Mouse (Mus musculus) hindlimb bud, embryonic 11.5 days (tissue): ENCODE measurements around the gene Zkscan7.
"Not testable (repeated sequence)": the region's sequence is repeated elsewhere in the genome, so short reads cannot be mapped to it uniquely, and the experiment has no call there.

Experiments used
- DNase-seq: peaks from one replicate; pipeline ENCODE4 v3.0.0-alpha.2; 2012; ENCODE audit warnings: low read depth, low spot score; ENCODE audit errors: extremely low spot score

Zkscan7 gene

DNA sequence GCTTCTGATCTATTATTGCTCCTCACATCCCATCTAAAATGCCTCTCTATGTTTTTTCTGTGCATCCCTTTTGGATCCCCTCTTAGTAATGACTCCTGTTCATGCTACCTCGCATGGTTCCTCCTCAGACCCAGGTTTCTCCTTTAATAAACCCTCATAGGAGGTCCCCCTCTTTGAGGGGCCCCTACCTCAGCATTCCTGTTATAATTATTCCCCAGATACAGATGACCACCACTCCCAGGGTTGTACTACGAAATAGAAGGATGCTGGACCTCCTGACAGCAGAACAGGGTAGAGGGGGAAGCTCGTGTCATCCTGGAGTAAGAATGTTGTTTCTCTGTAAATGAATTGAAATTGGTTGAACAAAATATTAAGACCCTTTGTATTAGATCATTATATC, at the start of gene Zkscan7:
Gene Zkscan7 (plus strand): TSS at position 301 of the 400 bp plus-strand sequence.
- DNase-seq: no peak

DNA sequence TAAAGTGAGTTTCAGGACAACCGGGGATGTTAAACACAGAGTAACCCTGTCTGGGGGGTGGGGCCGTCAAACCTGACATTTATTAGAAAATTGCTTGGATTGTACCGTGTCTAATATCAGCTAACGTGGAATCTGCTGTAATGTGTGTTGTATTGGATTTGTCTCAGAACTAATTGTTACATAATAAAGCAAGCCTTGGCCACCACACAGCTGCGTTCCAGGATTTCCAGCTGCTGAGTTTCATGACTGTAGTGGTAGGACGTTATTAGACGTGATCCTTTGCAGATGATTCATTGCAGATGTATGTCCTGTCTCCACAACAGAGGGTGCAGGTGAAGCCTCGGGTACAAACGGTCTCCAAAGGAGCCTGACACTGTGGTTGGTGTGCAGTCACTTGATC, 49.4 kb upstream of the Zkscan7 start:
- DNase-seq: no peak

DNA sequence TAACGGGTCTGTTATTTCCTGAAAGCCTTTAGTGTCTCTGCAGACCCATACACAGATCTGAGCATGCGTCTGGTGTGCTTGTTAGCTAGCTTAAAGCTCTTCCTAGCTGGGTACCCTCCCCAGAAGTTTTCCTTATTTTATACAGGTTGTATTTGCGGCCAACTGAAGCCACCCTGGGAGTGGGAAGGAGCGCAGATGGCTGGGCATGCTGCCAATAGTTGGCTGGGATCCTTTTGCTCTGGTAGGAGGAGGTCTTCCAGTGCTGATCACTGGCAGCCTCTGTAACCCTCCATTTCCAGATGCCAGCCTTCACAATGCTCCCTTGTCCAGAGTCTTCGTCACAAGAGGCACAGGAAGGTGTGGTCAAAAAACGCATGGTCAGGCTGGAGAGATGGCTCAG, 48.7 kb upstream of the Zkscan7 start:
- no peak for DNase-seq

DNA sequence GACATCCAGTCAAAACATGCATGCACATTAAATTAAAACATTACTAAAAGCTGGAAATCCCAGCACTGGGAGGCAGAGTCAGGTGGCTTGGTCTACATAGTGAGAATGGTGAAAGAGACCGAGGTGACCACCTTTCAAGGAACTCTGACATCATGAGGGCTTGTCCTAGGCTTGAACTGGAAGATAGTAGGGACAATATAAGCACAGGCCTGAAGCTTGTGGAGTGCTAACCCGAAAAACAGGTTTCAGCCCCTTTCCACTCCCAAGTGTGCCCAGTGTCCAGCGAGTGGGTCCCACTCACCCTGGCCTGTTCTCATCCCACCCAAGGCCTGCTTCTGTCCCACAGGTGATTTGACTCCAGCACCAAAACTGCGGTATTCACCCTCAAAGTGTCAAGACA, 48.3 kb upstream of the Zkscan7 start:
- DNase-seq: no peak

DNA sequence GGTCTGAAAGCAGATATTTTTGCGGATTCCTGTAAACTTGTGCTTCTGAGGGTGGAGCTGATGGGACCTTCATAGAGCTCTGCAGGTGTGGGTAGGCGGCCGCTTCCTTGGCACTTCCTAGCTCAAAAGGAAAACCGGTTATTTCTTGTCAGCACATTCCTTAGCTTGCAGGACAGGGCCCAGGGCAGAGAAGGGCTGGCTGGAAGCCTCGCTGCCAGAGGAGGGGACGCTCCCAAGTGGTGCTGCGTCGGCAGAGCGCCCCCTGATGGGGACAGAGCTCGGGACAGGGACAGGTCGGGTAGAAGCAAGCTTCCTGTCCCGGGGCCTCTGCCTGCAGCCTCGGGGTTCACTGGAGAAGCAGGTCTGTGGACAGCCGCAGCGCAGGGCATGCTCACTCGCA, 47.8 kb upstream of the Zkscan7 start:
- peak; percentile 1 for DNase-seq

DNA sequence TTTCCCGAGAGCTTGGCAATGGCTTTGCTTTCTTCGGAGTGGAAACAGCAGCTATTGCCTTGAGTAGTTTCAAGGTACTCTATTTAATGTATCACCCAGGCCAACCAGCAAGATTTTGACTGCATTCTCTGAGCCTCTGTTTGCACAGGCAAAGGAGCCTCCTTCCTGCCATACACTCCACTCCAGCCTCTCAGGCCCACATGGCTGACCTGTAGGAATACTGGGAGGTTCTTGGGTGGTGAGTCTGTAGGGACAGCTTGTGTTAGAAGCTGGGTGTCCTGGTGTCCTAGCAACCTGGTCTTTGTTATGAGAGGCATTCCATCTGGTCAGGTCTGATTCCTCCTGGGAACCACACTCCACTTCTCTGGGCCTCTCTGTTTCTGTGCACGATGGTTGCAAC, 41.7 kb upstream of the Zkscan7 start, which contains the start of gene Gm35549:
Gene Gm35549 (minus strand): TSS at position 276 of the 400 bp plus-strand sequence.
- no peak for DNase-seq

DNA sequence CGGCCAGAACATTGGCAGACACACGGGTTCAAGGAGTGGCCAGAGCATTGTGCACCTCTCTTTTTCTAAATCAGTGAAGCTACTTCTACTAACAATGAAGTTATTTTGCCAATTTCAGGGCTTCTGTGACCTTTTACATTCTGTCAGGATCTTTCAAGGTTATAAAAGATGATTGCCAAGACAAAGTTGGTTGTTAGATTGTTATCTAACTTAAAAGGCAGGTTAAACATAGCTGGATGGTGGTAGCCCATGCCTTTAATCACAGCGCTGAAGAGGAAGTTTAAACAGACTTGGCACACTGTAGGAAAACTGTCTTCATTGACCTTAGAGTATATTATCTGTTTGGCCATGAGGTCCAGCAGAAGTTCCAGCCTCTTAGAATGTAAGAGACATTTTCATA, 39.9 kb upstream of the Zkscan7 start:
- no peak for DNase-seq

DNA sequence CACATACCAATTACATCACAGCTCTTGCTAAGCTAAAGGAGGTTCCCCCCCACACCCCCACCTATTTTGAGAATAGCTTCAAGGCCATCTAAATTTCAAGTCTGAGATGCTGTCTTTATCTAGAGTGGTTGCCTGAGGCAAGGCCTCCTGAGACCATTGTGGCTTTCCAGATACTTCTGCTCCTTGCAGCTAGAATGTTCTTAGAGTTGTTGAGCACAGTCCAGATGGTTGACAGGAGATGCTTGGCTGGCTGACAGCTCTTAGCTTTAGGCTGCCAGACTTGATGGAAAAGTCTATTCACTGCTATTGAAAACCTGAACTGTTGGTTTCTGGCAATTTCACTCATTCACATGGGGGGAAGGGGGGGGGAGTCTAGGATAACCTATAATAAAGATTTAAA, 39.3 kb upstream of the Zkscan7 start:
- DNase-seq: no peak

DNA sequence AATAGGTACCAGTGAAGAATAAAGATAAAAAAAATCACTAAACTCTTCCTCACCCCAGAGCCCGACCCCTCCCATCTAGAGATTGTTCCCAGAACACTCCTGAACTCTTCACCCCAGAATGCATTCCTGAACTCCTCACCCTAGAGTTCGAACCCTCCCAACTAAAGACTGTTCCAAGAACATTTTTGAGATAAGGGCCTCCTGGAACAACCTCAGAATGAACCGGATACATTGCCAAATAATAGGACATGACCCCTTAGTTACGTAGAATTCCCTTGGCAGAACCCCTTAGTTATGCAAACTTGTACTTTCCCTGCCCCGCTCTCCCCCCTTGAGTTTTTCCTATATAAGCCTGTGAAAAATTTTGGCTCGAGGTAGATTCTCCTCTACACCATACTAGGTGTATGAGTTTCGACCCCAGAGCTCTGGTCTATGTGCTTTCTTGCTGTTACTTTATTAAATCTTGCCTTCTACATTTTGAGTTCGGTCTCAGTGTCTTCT, 37.6 kb upstream of the Zkscan7 start:
- not testable (repeated sequence) for DNase-seq

DNA sequence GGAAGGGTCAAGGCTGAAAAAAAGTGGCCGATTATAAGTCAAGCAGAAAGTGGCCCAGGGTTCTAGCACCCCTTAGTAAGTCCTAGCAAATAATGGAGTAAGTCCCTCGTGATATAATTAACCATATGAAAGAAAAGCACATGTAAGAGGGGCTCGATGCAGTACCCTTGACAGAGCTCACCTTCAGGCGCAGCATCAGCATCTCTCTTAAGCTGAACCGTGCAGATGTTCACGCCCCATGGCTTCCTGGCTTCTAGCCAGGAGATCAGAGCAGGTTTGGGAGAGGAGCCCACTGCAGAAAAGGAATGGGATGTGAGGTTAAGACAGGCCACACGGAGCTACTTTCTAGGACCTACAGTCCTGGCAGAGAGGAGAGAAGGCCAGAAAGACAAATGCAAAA, 31.0 kb upstream of the Zkscan7 start:
- DNase-seq: no peak

DNA sequence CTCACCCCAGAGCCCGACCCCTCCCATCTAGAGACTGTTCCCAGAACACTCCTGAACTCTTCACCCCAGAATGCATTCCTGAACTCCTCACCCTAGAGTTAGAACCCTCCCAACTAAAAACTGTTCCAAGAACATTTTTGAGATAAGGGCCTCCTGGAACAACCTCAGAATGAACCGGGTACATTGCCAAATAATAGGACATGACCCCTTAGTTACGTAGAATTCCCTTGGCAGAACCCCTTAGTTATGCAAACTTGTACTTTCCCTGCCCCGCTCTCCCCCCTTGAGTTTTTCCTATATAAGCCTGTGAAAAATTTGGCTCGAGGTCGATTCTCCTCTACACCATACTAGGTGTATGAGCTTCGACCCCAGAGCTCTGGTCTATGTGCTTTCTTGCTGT, 30.3 kb upstream of the Zkscan7 start:
- not testable (repeated sequence) for DNase-seq

DNA sequence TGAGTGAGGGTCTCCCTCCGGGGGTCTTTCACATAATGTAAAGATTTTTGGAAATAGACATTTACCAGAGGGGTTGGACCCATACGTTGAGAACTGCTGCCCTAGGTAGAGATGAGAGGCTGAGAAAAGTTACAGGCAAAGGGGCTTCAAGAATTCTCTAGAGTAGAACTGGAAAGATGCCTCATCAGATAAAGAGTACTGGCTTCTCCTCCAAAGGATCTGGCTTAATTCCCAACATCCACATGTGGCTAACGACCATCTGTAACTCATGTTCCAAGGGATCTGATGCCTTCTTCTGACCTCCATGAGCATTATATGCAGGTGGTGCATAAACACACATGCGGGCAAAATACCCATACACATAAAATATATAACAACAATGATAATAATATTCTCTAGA, 29.9 kb upstream of the Zkscan7 start:
- no peak for DNase-seq

DNA sequence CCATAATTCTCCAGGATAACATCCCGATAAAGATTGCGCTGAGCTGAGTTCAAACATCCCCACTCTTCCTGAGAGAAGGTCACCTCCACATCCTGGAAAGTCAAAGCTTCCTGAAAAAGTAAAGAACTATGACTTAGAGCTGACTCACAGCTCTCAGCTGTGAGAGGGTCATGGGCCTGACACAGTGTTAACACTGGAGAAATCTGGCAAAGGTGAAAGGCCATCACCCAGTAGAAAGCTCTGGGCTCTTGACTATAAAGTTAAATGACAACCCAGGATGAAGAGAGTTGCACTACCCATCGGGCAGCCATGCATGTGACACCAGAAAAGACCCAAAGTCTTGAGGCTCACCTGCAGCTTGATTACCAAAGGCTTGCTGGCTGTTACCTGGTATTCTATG, 28.8 kb upstream of the Zkscan7 start:
- DNase-seq: no peak

DNA sequence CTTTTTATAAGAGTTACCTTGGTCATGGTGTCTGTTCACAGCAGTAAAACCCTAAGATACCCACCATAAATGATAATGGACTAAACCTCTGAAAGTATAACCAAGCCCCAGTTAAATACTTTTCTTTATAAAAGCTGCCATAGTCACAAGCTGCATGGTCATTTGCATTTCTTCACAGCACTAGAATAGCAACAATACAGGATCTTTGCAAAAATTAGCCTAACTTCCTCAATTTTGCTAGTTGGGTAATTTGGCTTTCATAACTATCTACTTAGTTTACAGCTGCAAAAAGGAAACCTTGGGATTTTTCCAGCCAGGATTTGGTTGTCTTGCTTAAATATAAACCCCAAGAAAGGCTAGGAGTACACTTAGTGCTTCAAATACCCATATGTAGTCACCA, 24.7 kb upstream of the Zkscan7 start:
- no peak for DNase-seq

DNA sequence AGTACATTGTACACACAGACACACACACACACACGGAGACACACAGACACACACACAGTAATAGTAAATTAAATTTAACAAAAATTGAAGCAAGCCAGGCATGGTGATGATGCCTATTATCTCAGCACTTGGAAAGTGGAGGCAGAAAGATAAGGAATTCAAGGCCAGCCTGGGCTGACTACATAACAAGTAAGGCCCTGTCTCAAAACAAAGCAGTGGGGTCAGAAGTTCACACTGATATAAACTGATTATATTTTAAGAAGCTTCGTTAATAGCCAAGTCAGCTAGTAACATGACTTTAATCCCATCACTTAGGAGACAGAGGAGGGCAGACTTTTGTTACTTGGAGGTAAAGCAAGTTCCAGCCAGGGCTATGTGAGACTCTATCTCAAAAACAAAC, 21.8 kb upstream of the Zkscan7 start:
- DNase-seq: no peak

DNA sequence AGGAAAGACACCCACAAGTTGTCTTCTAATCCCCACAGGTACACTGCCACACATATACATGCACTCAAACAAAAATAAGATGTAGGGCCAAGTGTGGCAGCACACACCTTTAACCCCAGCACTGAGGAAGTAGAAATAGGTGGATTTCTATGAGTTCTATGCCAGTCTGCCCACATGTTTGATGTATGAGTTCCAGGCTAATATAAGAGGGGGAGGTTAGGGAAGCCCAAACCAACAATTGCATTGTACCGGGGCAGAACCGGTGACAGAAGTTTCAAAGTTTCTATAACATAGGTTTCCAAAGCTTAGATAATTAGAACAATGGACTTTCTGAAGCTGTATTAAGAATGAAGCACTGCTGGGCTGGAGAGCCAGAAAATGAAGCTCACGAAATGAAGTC, 20.6 kb upstream of the Zkscan7 start:
- DNase-seq: no peak

DNA sequence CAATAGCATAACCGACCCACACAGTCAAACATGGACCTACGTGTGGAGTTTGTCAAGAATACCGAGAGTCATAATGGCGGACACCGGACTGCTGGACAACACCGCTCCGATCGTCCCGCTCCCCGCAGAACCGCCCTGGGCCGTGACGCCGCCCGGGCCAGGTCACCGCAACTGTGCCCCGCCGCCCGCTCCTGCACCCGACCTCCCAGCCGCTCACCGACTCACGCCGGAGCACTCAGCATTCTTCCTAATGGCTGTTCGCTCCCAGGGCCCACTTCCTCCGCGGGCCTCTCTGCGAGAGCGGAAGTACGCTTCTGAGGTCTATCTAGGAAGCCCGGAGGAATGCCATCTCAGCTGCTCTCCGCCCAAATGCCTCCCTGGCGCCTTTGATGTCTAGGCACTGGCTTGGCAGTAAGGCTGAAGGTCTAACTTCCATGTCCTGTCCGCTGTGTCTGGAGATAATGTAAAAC, 19.8 kb upstream of the Zkscan7 start, which contains the start of gene Zfp445:
Gene Zfp445 (minus strand): TSS at position 310 of the 470 bp plus-strand sequence.
- peak; percentile 74 for DNase-seq

DNA sequence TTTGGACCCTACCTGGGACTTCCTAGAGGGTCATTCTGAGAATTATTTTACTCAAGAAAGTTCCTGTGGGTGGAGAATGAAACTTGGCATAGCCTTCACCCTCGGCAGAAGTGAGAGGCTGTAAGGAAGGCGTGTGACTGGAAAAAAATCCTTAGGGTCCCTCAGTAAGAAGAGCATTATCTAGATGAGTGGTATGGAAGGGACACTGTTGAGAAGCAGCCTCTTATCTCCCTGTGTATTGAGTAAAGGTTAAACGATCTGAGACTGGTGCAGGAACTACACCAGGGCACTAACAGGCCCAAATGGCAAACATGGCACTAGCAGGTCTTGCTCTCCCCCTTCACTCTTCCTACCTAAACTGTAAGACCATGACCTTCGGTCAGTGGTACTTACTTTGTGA, 19.3 kb upstream of the Zkscan7 start:
- DNase-seq: no peak

DNA sequence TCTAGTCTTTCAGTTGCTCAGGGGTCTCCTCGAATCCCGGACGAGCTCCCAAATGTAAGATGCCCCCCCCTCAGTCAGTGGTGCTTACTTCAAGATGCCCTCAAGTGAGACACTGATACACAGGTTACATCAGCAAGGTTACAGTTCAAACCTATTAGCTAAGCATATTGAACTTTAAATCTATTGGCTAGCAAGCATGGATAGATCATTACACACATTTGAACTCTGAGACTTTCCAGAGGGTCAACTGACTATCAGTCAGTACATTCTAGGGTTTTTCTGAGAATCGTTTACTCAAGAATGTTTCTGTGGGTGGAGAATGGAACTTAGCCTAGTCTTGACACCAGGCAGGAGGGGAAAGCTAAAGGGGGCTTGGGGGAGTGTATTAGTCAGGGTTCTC, 12.9 kb upstream of the Zkscan7 start:
- no peak for DNase-seq

DNA sequence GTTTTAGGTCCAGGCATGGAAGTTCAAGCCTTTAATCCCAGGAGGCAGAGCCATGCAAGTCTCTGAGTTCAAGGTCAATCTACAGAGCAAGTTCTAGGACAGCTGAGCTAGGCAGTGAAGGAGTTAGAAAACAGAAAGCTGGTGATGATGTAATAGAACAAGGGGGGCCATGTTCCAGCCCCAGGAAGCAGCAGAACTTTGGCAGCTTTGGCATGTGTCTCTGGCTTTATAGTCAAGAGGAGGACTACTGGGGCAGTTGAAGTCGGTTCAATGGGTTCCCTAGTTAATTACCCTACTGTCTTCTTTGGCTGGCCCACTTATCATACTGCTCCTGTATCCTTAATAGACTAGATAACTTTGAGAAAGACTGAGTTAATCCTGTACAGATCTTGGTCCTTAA, 10.8 kb upstream of the Zkscan7 start:
- DNase-seq: no peak

DNA sequence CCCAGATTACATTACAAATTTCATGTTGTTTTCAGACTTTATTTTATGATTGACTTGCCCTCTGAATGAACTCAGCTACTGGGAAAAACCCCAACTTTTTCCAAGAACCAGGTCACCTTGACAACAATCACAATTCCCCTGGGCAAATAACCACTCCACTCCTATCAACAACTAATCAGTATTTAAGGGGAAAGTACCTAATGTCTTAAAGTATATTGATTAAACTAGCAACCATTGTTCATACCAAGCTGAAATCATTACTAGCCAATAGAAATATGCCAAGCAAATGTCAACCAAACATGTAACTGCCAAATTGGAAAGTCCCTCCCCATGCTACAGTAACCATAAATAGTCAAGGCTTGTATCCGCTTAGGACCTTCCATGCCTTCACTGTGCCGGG, 10.3 kb upstream of the Zkscan7 start:
- no peak for DNase-seq

DNA sequence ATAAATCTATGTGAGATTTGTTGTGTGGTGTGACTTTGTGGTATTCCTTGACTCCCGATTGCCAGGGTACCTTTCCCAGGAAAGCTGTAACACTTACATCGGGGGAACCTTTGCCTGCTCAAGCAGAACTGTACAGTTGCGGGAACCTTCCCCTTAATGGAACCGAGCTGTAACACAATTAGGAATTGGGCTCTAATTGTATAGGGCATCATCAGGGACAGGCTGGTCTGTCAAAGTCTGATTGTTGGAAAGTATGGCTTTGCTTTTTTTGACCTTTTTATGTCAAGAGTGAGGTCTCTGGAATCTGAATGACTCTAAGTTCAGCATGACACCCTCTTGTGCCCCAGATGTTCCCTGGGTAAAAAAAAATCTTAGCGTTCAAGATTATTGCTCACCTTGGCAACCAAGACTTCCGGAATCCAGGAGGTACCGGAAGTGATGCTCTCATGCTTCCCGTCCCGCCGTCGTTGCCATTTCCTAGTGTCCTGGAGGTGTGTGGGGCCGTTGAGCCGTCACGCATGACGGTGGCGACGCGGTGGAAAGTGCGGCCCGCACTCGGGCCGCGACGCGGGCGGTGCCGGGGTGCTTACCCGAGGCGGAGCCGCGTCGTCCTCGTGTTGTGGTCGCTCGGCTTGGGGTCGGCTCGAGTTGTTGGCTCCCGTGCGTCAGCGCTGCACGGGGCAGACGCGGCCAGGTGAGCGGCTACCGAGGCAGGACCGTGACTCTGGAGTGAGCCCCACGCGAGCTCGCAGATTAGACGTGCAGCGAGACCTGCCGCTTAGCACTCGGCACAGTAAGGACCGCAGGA, 1.1 kb downstream of the Zkscan7 start:
- no peak for DNase-seq

DNA sequence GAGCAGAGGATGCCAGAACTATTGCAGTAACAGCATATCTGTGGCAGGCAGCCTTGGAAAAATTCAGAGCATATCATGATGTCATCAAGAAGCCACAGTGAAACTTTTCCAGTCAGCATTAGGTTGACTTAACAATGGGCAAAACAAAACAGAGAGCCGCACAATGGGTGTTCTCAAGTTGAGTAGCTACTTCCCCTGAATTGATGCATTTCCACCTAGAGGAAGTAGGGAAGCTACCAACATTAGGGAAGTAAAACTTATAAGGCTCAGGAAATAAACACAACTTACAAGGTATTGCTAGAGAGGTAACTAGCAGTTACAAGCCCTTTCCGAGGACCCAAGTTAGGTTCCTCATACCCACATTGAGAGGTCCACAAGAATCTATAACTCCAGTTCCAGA, 15.6 kb downstream of the Zkscan7 start:
- no peak for DNase-seq
